Mouse (Mus musculus) embryo, embryonic 11 days (tissue): ENCODE data around the gene Gm3739.
"Not testable (repeated sequence)": the region's sequence is repeated elsewhere in the genome, so short reads cannot be mapped to it uniquely, and the experiment has no call there.

Experiments
- DNase-seq: peaks from one replicate; pipeline ENCODE4 v3.0.0-alpha.2; 2015

Gene Gm3739

GRCm38 (mm10) chr14:7314661-7315060 is at the start of gene Gm3739:
Gm3739 (minus strand) TSS chr14:7315049.
- not testable (repeated sequence) for DNase-seq

GRCm38 (mm10) chr14:7332295-7332694 is 17.4 kb upstream of the Gm3739 start, which contains the start of gene Gm5797:
Gm5797 (minus strand) TSS chr14:7332395.
- not testable (repeated sequence) for DNase-seq

GRCm38 (mm10) chr14:7315093-7315492 is 244 bp upstream of the Gm3739 start:
- DNase-seq, result peak; percentile 66

GRCm38 (mm10) chr14:7264614-7265013 is 50.2 kb downstream of the Gm3739 start, which contains the start of gene Gm3727:
Gm3727 (minus strand) TSS chr14:7264714.
- not testable (repeated sequence) for DNase-seq
